Mouse (Mus musculus) splenic B cell, adult 2 months (primary cell): ENCODE measurements at regions not wholly inside any gene's neighbourhood (a gene's known extent, or its start where the extent isn't known, plus 50 kb on each side); places are given as distances from the start of the nearest gene placed in this dataset.

ENCODE experiments used
- DNase-seq: peaks from one replicate; pipeline ENCODE4 v3.0.0-alpha.2; 2011; ENCODE audit warnings: low read depth, low spot score
- H3K27me3 ChIP-seq: 2 replicates; pipeline ENCODE4 v1.6.1; 2012; ENCODE audit warnings: mild to moderate bottlenecking, low read length, moderate library complexity, mixed read lengths; ENCODE audit not compliant: control insufficient read depth, poor library complexity, insufficient read depth, severe bottlenecking
- H3K36me3 ChIP-seq: 2 replicates; pipeline ENCODE4 v1.6.1; 2012; ENCODE audit warnings: mild to moderate bottlenecking, low read length, moderate library complexity, mixed read lengths; ENCODE audit not compliant: control insufficient read depth, poor library complexity, insufficient read depth, severe bottlenecking

- Histone ChIP-seq H3K27me3 (no peaks in the 10 kb centered on the region), H3K36me3 (no peaks in the 10 kb centered on the region)
- DNase-seq, result no peak
Observed at GRCm38 (mm10) chr3:103408724-103409123, 129.6 kb downstream of the Trim33 start.

- Histone ChIP-seq H3K36me3 (no peaks in the 10 kb centered on the region), H3K27me3 (no peaks in the 10 kb centered on the region)
- DNase-seq, result no peak
Observed at GRCm38 (mm10) chr3:103412247-103412646, 133.2 kb downstream of the Trim33 start.

DNA sequence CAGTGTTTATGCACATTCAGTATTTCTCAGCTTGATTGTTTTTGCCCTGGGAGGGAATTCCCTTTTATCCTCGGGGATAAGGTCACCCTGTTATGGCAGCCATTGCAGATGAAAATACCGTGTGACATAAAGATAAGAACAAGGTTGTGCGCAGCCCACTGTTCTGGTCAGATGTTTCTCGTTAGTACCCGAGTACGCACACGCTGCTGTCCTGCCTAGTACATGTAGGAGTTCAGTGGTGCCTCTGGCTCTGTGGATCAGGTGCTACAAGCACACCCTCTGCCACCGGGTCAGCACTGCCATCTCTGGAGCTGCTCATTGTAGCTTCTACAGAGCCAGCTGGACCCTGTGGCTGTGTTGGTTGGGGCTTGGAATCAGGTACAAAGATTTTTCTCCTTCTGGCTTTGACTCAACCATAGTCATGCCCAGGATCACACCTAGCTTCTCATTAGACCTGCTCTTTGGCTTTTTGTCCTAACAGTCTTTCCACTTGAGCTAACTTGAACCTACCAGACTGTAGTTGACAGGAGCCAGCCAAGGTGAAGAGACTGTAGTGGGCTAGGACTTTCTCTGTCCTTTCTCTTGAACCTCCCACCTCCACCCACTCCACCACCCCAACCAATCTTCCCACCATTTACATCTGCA is 136.1 kb downstream of the Trim33 start:
- DNase-seq, result no peak
- Histone ChIP-seq H3K36me3 (no peaks in the 10 kb centered on the region), H3K27me3 (no peaks in the 10 kb centered on the region)

- DNase-seq, result no peak
- no peaks in the 10 kb centered on the region for H3K36me3 ChIP-seq
- H3K27me3 ChIP-seq, result no peaks in the 10 kb centered on the region
Observed at GRCm38 (mm10) chr3:103416296-103416695, 137.2 kb downstream of the Trim33 start.

- no peaks in the 10 kb centered on the region for H3K27me3 ChIP-seq
- DNase-seq, result no peak
- no peaks in the 10 kb centered on the region for H3K36me3 ChIP-seq
Observed at GRCm38 (mm10) chr3:103417781-103418180, 138.7 kb downstream of the Trim33 start.

GRCm38 (mm10) chr3:103419761-103420620 is 140.9 kb downstream of the Trim33 start:
- DNase-seq, result no peak
- H3K36me3 ChIP-seq, result no peaks in the 10 kb centered on the region

DNA sequence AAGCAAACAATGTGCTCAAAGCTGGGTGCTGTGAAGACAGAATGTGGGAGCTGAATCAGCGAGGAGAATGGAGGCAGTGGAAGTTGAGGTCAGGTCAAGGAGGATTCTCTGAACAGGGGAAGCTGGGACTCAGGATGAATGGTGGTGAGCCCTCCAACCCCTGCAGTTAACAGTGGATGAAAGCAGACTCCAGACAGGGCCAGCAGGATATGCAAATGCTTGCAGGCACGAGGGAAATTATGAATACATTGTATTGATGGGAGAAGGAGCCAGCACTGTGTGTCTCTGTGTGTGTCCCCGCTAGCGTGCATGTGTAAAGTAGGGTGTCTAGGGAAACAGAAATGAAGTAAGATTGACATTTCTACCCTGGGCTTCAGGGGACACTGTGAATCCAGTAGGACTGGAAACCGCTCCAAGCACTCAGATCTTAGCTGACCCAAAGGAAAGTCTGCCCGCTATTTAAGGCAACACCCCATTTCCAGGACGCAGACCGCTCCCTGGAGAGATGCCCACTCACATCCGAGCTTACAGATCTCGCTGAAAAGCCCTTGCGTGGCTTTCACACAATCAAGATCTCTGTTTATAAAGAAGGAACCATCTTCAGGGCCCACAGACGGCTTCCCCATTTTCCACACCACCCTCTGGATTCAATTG is 141.7 kb downstream of the Trim33 start:
- no peaks in the 10 kb centered on the region for H3K27me3 ChIP-seq
- no peak for DNase-seq
- H3K36me3 ChIP-seq, result no peaks in the 10 kb centered on the region

More at GRCm38 (mm10) chr3:103419761-103420620, 140.9 kb downstream of the Trim33 start:
- H3K27me3 ChIP-seq, result no peaks in the 10 kb centered on the region

DNA sequence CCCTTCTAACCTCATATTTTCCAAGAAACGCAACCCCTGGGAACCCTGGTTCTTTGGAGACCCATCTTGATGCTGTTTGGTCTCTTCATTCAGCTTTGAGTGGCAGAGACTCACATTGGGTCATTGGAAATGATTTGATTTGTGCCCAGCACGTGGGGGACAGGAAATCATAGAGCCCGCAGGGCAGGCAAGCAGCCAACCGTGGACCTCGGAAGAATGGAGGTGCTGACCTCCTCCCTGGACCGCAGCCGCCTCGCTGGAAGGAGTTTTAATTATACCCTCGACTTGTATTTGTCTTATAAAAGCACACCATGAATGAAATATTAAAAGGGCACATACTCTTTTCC is 142.2 kb downstream of the Trim33 start:
- DNase-seq, result no peak
- no peaks in the 10 kb centered on the region for H3K36me3 ChIP-seq
- no peaks in the 10 kb centered on the region for H3K27me3 ChIP-seq

GRCm38 (mm10) chr3:103422806-103423205 is 143.7 kb downstream of the Trim33 start:
- DNase-seq, result no peak
- no peaks in the 10 kb centered on the region for H3K36me3 ChIP-seq
- no peaks in the 10 kb centered on the region for H3K27me3 ChIP-seq

- no peaks in the 10 kb centered on the region for H3K36me3 ChIP-seq
- no peak for DNase-seq
Observed at GRCm38 (mm10) chr3:103423290-103423689, 144.2 kb downstream of the Trim33 start.

DNA sequence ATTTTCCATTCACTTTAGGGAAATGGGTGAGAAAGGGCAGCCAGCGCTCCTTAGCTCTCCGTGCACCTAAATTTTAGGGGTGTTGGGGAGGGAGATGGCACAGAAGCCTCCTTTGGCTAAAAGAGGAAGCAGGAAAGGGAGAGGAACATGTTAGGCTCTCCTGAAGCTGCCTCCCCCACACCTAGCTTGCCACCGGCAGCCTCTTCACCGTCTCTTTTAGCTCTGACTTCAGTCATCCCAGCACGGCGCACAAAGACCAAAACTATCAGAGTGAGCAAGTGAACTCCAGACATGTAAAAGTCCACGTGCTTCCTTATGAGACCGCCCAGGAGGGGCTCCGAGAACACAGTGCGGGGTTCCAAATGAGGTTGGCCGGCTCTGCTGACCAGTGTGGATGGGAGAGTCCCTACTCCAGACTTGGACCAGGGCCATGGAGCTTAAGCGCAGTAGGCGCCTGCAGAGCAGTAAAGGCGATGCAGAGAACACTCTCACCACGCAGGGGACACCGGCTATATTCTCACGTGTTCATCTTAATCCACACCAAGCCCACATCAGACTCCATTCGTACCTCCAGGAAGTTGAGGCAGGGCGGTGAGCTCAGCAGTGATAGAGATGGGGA is 146.8 kb downstream of the Trim33 start:
- H3K36me3 ChIP-seq, result no peaks in the 10 kb centered on the region
- no peaks in the 10 kb centered on the region for H3K27me3 ChIP-seq
- no peak for DNase-seq

More at GRCm38 (mm10) chr3:103423290-103423689, 144.2 kb downstream of the Trim33 start:
- no peaks in the 10 kb centered on the region for H3K27me3 ChIP-seq

DNA sequence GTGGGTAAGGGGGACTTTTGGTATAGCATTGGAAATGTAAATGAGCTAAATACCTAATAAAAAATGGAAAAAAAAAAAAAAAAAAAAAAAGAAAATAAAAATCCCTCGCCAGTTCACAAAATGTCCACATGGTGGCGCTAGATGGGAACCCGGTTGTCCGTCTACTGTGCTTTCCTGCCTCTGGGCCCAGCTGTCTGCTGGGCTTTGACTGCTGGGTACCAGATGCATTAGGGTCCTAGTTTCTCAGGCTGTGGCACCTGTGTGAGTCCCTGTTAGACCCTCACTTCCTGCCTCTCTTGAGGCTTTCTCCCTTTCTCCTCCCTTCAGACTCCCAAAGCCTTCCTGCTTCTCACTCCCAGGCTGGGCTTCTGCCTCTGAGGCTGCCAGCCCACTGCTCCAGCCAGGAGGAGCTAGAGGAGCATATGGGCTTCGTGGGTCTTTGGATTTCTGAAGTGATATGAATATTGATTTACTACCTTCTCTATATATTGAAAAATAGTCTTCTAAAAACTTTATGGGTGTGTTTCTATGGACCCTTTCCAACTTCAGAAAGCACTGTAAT is 145.7 kb upstream of the Syt6 start:
- no peaks in the 10 kb centered on the region for H3K36me3 ChIP-seq
- H3K27me3 ChIP-seq, result no peaks in the 10 kb centered on the region
- peak; percentile 49 for DNase-seq

DNA sequence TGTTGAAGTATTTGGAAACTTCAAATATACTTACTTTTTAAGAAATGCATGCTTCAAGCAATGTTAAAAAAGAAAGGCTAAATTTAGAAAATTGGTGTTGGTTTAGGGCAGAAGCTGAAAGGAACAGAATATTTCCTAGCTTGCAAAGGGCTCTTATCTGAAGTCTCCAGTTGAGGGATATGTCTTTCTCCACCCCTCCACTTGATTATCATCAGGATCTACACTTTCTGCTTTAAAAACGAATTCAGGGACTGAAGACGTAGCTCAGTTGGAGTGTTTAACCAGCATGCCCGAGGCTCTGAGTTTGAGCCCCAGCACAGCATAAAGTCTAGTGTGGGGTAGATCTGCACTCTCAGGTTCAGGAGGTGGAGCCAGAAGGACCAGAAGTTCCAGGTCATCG is 144.9 kb upstream of the Syt6 start:
- no peaks in the 10 kb centered on the region for H3K36me3 ChIP-seq
- H3K27me3 ChIP-seq, result no peaks in the 10 kb centered on the region
- DNase-seq, result no peak

DNA sequence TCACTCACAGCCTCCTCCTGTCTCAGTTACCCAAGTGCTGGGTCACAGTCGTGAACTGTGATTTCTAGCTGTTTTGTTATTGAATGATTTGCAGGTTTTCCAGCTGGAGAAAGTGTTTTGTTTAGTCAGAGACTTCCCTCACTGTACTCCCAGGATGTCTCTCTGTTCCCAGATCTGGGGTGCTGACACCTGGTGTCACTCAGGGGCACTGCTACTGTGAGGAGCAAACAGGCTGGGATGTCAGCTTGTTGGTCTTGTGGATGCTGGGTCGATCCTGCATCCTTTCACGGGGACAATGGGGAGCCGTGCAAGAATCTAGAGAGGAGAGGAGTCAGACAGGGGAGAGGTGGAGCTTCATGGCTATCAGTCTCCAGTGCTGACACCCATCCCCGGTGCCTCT is 142.8 kb upstream of the Syt6 start:
- no peaks in the 10 kb centered on the region for H3K36me3 ChIP-seq
- DNase-seq, result no peak
- H3K27me3 ChIP-seq, result no peaks in the 10 kb centered on the region
